Mouse (Mus musculus): Measurements from ENCODE around the gene Pold2.
A peak's percentile ranks its signal among the peaks of the same experiment; 100 is the strongest.

DNA sequence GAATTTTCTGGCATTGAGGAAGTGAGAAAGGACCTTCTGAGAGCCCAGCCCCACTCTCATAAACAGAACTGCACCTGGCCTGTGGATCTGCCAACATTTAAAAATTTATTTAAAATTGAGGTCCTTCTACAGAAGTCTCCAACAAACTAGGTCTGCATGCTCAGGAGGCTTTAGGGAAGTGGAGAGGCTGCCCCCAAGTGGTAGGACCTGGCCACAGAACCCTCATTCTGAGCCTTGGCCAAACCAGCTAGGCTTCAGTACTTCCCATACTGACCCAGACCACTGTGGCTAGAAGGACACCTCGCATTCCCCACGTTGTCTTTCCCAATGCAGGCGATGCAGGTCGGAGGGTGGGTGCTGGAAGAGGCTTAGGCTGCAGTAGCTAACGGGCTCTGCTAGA lies 34.5 kb upstream of the Pold2 start:
- no peak for TF ChIP-seq POLR2A (IDR thresholded peaks at IDR 0.05; ENCODE audit: low read depth, low read length)
- TF ChIP-seq CTCF (conservative IDR thresholded peaks at IDR 0.05; ENCODE audit: insufficient read depth, insufficient read length, low read depth, low read length) = peak; percentile 72

All from kidney, adult 2 months (tissue).